Comparison of ENCODE assay signal across 8 mouse cellular contexts in genomic region chr4:108832916-108833827, GRCm38 (mm10). TPM values are rescaled to one million over a fixed set of nuclear protein-coding genes. Genes with fewer than 3 reads are reported as not detected.
A peak's percentile ranks its signal among the peaks of the same experiment; 100 is the strongest.
DNase-seq lines count a peak whose midpoint lies in the region; ATAC-seq lines count a peak whose summit lies in the region.

Gene Btf3l4, minus strand, starts transcription at chr4:108833614.

- WGBS in heart, embryonic 13.5 days, result under 1% methylated on average over 71 of the region's 73 CpGs
- WGBS in liver, embryonic 12.5 days (ENCODE audit: insufficient replicate concordance), result under 1% methylated on average over 61 of the region's 73 CpGs
- under 1% methylated on average over 57 of the region's 73 CpGs for WGBS in stomach, embryonic 15.5 days

- H3K9me3 ChIP-seq in heart, embryonic 13.5 days, result no peaks in the 10 kb centered on the region
- H3K9me3 ChIP-seq in liver, embryonic 12.5 days (replicated peaks), result no peaks in the 10 kb centered on the region
- no peaks in the 10 kb centered on the region for H3K9me3 ChIP-seq in stomach, embryonic 15.5 days

- no peaks in the 10 kb centered on the region for H3K27me3 ChIP-seq in heart, embryonic 13.5 days (replicated peaks)
- no peaks in the 10 kb centered on the region for H3K27me3 ChIP-seq in liver, embryonic 12.5 days (replicated peaks)
- no peaks in the 10 kb centered on the region for H3K27me3 ChIP-seq in stomach, embryonic 15.5 days (replicated peaks)

- peak within 1 kb of the TSS; percentile 97 for H3K9ac ChIP-seq in heart, embryonic 13.5 days
- peak within 1 kb of the TSS; percentile 97 for H3K9ac ChIP-seq in liver, embryonic 12.5 days
- peak within 1 kb of the TSS; percentile 90 for H3K9ac ChIP-seq in stomach, embryonic 15.5 days

- peaks cover 47% of the 10 kb centered on the region for H3K4me1 ChIP-seq in heart, embryonic 13.5 days
- H3K4me1 ChIP-seq in liver, embryonic 12.5 days, result peaks cover 39% of the 10 kb centered on the region
- peaks cover 9% of the 10 kb centered on the region; the same call in 1 of the 2 replicates for H3K4me1 ChIP-seq in stomach, embryonic 15.5 days

- ATAC-seq in erythroid progenitor cell, adult 5-6 weeks (replicated peaks; ENCODE audit: low FRiP score, poor library complexity, severe bottlenecking), result peak; percentile 96
- ATAC-seq in heart, embryonic 13.5 days (ENCODE audit: extremely low read depth, insufficient number of reproducible peaks, low FRiP score, low TSS enrichment), result peak; percentile 91
- peak; percentile 96 for ATAC-seq in liver, embryonic 12.5 days
- ATAC-seq in stomach, embryonic 15.5 days (ENCODE audit: insufficient read depth, low FRiP score, low read depth), result peak; percentile 95

- H3K4me3 ChIP-seq in heart, embryonic 13.5 days, result peak within 1 kb of the TSS; percentile 96
- H3K4me3 ChIP-seq in liver, embryonic 12.5 days, result peak within 1 kb of the TSS; percentile 97
- H3K4me3 ChIP-seq in stomach, embryonic 15.5 days (replicated peaks), result peak within 1 kb of the TSS; percentile 89

- H3K27ac ChIP-seq in heart, embryonic 13.5 days (replicated peaks), result peak within 1 kb of the TSS; percentile 98
- H3K27ac ChIP-seq in liver, embryonic 12.5 days, result peak within 1 kb of the TSS; percentile 94
- peak within 1 kb of the TSS; percentile 99 for H3K27ac ChIP-seq in stomach, embryonic 15.5 days

- peak; percentile 96 for DNase-seq in CD4-positive helper T cell, adult 2 months (ENCODE audit: low read depth, low spot score)
- peak; percentile 92 for DNase-seq in brain, embryonic 18.5 days (ENCODE audit: low read depth, low spot score)
- DNase-seq in kidney, postnatal 10 days, result peak; percentile 95
- DNase-seq in natural killer cell, adult 2 months (ENCODE audit: low spot score in 2 of 2), result peak; percentile 78 to 88

- peak within 1 kb of the TSS; percentile 74 for H3K4me2 ChIP-seq in heart, embryonic 13.5 days
- H3K4me2 ChIP-seq in liver, embryonic 12.5 days, result peak within 1 kb of the TSS; percentile 94
- peak within 1 kb of the TSS; percentile 76 for H3K4me2 ChIP-seq in stomach, embryonic 15.5 days

- H3K36me3 ChIP-seq in heart, embryonic 13.5 days, result peaks cover 22% of the 10 kb centered on the region
- H3K36me3 ChIP-seq in liver, embryonic 12.5 days, result peaks cover 22% of the 10 kb centered on the region
- H3K36me3 ChIP-seq in stomach, embryonic 15.5 days, result 0 out of 2 replicates have a peak, but pooled peaks cover 5% of the 10 kb centered on the region

RNA-seq across cellular contexts. Expression of gene Btf3l4, which starts in this region (rescaled TPM):
- total RNA-seq in erythroid progenitor cell, adult 5-6 weeks (2015; ENCODE audit: low replicate concordance), result 33.5 and 49.7 TPM in 2 replicates
- 30.3 and 36.5 TPM in 2 replicates for total RNA-seq in erythroid progenitor cell, adult 5-6 weeks (2017; ENCODE audit: low replicate concordance)
- 163 and 171 TPM in 2 replicates for polyA plus RNA-seq in heart, embryonic 13.5 days (2015; fragmentation: Nextera tagmentation; extraction: Ambion mirVana)
- polyA plus RNA-seq in liver, embryonic 12.5 days (2016; fragmentation: Nextera tagmentation; extraction: Ambion mirVana), result 67.0 and 73.8 TPM in 2 replicates
- 122 and 145 TPM in 2 replicates for polyA plus RNA-seq in stomach, embryonic 15.5 days (2015; fragmentation: Nextera tagmentation; extraction: Ambion mirVana)

Comparison
In these comparisons a context has a peak if more than half of its experiments do, and no peak if none do; other contexts are left out.
1. Peak in every context shown above with its lines: DNase-seq, ATAC-seq, H3K4me3 ChIP-seq and H3K27ac ChIP-seq.